Mouse (Mus musculus): ENCODE measurements around the gene Cideb. TPM values are rescaled to one million over a fixed set of nuclear protein-coding genes. Genes with fewer than 3 reads are reported as not detected.

Gene Cideb
- polyA plus RNA-seq (2012; ENCODE audit: insufficient read depth, low replicate concordance), result 1.5 and 3.3 TPM in 2 replicates

GRCm38 (mm10) chr14:55758363-55758784, at the start of gene Cideb:
Cideb (minus strand) TSS chr14:55758458.
- H3K36me3 ChIP-seq (replicated peaks; ENCODE audit: low read length), result peaks cover 39% of the 10 kb centered on the region
- TF ChIP-seq GATA1 (IDR thresholded peaks at IDR 0.05; ENCODE audit: borderline replicate concordance, low read length) (no peak), FLI1 (IDR thresholded peaks at IDR 0.05; ENCODE audit: low read length) (no peak)
- peak within 1 kb of the TSS; percentile 78 for H3K4me3 ChIP-seq (replicated peaks)
- peaks cover 54% of the 10 kb centered on the region for H3K4me1 ChIP-seq
- H3K27me3 ChIP-seq (replicated peaks), result peaks cover 18% of the 10 kb centered on the region
- no peaks in the 10 kb centered on the region for H3K9me3 ChIP-seq

GRCm38 (mm10) chr14:55795380-55796163, 37.3 kb upstream of the Cideb start:
- H3K4me3 ChIP-seq (replicated peaks), result peak overlapping the region; percentile 62

DNA sequence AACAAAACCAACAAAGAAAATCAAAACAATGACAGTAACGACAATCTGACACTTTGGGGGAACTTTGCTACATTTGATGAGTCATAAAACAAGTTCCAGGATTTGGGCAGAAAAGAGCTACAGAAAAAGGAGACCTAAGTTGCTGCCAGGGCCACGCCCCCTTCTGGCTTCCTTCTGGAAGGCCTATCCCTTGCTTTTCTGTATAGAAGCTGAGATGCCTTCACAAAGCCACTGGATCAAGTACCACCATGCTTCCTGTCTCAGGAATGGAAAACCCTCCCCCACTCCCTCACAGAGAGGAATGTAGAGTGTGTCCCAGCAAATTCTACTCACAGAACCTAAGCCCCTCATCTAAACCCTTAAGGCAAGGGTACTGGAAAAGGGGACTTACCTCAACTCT, 35.7 kb upstream of the Cideb start:
- Histone ChIP-seq H3K4me3 (replicated peaks) (no peak overlapping the region), H3K27me3 (replicated peaks) (no peaks in the 10 kb centered on the region), H3K4me1 (peaks cover 23% of the 10 kb centered on the region), H3K36me3 (replicated peaks; ENCODE audit: low read length) (no peaks in the 10 kb centered on the region), H3K9me3 (no peaks in the 10 kb centered on the region)
- TF ChIP-seq FLI1 (IDR thresholded peaks at IDR 0.05; ENCODE audit: low read length) (no peak), GATA1 (IDR thresholded peaks at IDR 0.05; ENCODE audit: borderline replicate concordance, low read length) (no peak)

More at GRCm38 (mm10) chr14:55795380-55796163, 37.3 kb upstream of the Cideb start:
- Histone ChIP-seq H3K36me3 (replicated peaks; ENCODE audit: low read length) (no peaks in the 10 kb centered on the region), H3K9me3 (no peaks in the 10 kb centered on the region), H3K4me1 (peaks cover 22% of the 10 kb centered on the region), H3K27me3 (replicated peaks) (no peaks in the 10 kb centered on the region)
- TF ChIP-seq FLI1 (IDR thresholded peaks at IDR 0.05; ENCODE audit: low read length), result no peak
- TF ChIP-seq GATA1 (IDR thresholded peaks at IDR 0.05; ENCODE audit: borderline replicate concordance, low read length), result no peak; the same call in 2 of the 3 replicates

DNA sequence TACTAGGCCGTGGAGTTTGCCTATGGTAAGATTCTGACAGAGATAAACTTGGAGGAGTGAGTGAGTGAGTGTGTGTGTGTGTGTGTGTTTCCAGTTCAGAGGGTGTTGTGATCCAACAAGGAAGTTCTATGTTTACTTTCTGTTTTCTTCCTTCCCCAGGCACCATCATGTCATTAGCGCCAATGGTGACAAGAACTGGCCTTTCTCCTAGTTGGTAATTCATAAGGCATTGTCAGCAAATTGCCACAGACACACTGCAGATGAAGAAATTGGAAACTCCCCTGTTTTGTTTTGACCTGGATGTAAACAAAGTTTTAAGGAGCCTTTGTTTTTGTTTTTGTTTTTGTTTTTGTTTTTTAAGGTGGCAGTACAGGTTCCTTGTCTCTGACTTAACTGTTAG, 35.2 kb upstream of the Cideb start:
- H3K9me3 ChIP-seq, result no peaks in the 10 kb centered on the region
- H3K36me3 ChIP-seq (replicated peaks; ENCODE audit: low read length), result no peaks in the 10 kb centered on the region
- H3K4me1 ChIP-seq, result peaks cover 28% of the 10 kb centered on the region
- no peak overlapping the region for H3K4me3 ChIP-seq (replicated peaks)
- no peak for TF ChIP-seq GATA1 (IDR thresholded peaks at IDR 0.05; ENCODE audit: borderline replicate concordance, low read length)
- TF ChIP-seq FLI1 (IDR thresholded peaks at IDR 0.05; ENCODE audit: low read length), result no peak
- H3K27me3 ChIP-seq (replicated peaks), result no peaks in the 10 kb centered on the region

GRCm38 (mm10) chr14:55788256-55789050, 30.2 kb upstream of the Cideb start, which contains the start of gene Ripk3:
Ripk3 (minus strand) TSS chr14:55788865.
- peaks cover 35% of the 10 kb centered on the region for H3K36me3 ChIP-seq (replicated peaks; ENCODE audit: low read length)
- H3K4me3 ChIP-seq (replicated peaks), result peak within 1 kb of the TSS; percentile 92
- H3K4me1 ChIP-seq, result peaks cover 17% of the 10 kb centered on the region
- no peaks in the 10 kb centered on the region for H3K9me3 ChIP-seq
- TF ChIP-seq FLI1 (IDR thresholded peaks at IDR 0.05; ENCODE audit: low read length), result no peak
- no peak for TF ChIP-seq GATA1 (IDR thresholded peaks at IDR 0.05; ENCODE audit: borderline replicate concordance, low read length)
- H3K27me3 ChIP-seq (replicated peaks), result peaks cover 6% of the 10 kb centered on the region

DNA sequence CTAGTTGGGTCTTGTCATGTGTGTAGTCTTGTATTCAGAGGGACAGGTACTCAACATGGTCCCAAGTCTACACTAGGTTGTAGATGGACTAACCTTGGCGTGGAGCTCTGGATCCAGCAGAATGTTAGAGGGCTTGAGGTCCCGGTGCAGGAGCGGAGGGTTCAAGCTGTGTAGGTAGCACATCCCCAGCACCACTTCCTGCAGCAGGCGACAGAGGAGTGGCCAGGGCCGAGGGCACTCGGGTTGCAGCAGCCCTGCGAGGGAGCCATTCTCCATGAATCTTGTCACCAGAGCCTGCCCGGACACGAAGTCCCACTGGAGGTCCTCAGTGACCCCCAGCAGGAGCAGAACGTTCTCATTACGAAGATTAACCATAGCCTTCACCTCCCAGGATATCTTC, 29.5 kb upstream of the Cideb start:
- TF ChIP-seq FLI1 (IDR thresholded peaks at IDR 0.05; ENCODE audit: low read length) (no peak), GATA1 (IDR thresholded peaks at IDR 0.05; ENCODE audit: borderline replicate concordance, low read length) (no peak)
- H3K36me3 ChIP-seq (replicated peaks; ENCODE audit: low read length), result peaks cover 35% of the 10 kb centered on the region
- H3K9me3 ChIP-seq, result no peaks in the 10 kb centered on the region
- peaks cover 9% of the 10 kb centered on the region for H3K27me3 ChIP-seq (replicated peaks)
- H3K4me3 ChIP-seq (replicated peaks), result peak overlapping the region; percentile 92
- peaks cover 24% of the 10 kb centered on the region for H3K4me1 ChIP-seq

DNA sequence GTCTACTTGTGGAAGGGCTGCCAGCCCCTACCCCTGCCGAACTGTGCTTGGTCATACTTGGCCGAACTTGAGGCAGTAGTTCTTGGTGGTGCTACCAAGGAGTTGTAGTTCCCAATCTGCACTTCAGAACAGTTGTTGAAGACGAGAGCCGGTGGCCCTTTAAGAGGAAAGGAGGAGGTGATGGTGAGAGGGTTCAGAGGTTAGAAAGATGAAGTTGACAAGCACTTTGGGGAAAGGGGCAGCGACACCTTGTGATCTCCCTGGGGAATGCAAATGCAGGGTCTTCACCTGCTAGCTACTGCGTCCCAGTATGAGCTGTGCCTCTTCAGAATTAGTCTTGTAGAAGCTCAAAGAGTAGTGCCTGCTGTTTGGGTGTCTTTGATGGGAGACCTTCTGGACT, 26.9 kb upstream of the Cideb start:
- Histone ChIP-seq H3K4me1 (peaks cover 43% of the 10 kb centered on the region), H3K36me3 (replicated peaks; ENCODE audit: low read length) (peaks cover 35% of the 10 kb centered on the region), H3K27me3 (replicated peaks) (peaks cover 17% of the 10 kb centered on the region), H3K9me3 (no peaks in the 10 kb centered on the region), H3K4me3 (replicated peaks) (no peak overlapping the region)
- TF ChIP-seq FLI1 (IDR thresholded peaks at IDR 0.05; ENCODE audit: low read length) (no peak), GATA1 (IDR thresholded peaks at IDR 0.05; ENCODE audit: borderline replicate concordance, low read length) (no peak)

GRCm38 (mm10) chr14:55783958-55784235, 25.6 kb upstream of the Cideb start, which contains the start of gene Adcy4:
Adcy4 (minus strand) TSS chr14:55784095.
- Histone ChIP-seq H3K4me3 (replicated peaks) (no peak within 1 kb of the TSS), H3K4me1 (peaks cover 42% of the 10 kb centered on the region), H3K36me3 (replicated peaks; ENCODE audit: low read length) (peaks cover 35% of the 10 kb centered on the region), H3K27me3 (replicated peaks) (peaks cover 28% of the 10 kb centered on the region), H3K9me3 (no peaks in the 10 kb centered on the region)
- TF ChIP-seq FLI1 (IDR thresholded peaks at IDR 0.05; ENCODE audit: low read length), result no peak

DNA sequence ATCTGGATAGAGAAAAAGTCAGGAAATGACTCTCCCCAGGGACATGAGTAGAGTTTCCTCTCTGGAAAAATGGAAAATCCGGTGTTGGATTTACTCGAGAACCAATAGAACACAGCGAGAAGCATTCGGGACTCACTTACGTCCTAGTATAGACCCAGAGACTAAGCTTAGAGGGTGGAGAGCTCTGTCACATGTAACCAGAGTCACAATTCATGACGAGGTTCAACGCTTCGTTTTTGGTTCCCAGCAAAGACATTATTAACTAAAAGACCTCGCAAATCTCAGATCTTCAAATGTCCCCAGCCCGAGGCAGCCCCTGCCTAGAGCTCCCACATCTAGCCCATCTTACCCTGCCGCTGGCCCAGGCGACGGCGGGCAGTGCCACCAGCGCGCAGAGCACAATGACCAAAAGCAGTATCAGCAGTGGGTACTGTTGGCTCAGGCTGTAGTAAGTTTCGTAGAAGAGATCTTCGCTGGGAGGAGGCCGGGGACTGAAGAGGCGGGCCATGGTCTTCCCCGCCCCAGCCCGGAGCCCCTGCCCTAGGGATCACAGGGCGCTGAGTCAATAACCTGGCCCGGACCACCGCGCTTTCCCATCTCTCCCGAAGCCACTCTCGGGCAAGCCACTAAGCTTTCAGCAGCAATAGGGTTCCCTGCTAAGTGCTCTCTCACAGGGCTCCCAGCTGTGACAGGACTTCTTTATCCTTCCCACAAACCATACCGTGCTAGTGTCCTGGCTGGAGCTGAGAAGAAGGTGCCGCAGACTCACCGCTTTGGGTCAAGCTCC, 25.1 kb upstream of the Cideb start:
- Histone ChIP-seq H3K9me3 (no peaks in the 10 kb centered on the region), H3K36me3 (replicated peaks; ENCODE audit: low read length) (peaks cover 35% of the 10 kb centered on the region), H3K4me1 (peaks cover 41% of the 10 kb centered on the region), H3K27me3 (replicated peaks) (peaks cover 32% of the 10 kb centered on the region), H3K4me3 (replicated peaks) (no peak overlapping the region)
- TF ChIP-seq GATA1 (IDR thresholded peaks at IDR 0.05; ENCODE audit: borderline replicate concordance, low read length) (no peak), FLI1 (IDR thresholded peaks at IDR 0.05; ENCODE audit: low read length) (no peak)

Measured in megakaryocyte, embryonic 14.5 days (primary cell).